Mouse (Mus musculus) olfactory bulb, adult 2 months (tissue): ENCODE data around the gene Ncf1.

Experiments used
- CTCF ChIP-seq: fragments of 200-500 bp; IDR thresholded peaks from 2 replicates; pipeline ENCODE4 v1.5.1; 2012; ENCODE audit warnings: low read depth, mild to moderate bottlenecking, low read length, moderate library complexity; ENCODE audit not compliant: insufficient read depth
- POLR2A ChIP-seq: fragments of 200-500 bp; IDR thresholded peaks from 2 replicates; pipeline ENCODE4 v1.6.1; 2012; ENCODE audit warnings: mild to moderate bottlenecking, low read depth, low read length, moderate library complexity; ENCODE audit not compliant: insufficient read depth

GRCm38 (mm10) chr5:134186059-134186458 lies 43.4 kb downstream of the Ncf1 start:
- TF ChIP-seq CTCF (no peak), POLR2A (no peak)
